Mouse (Mus musculus): ENCODE measurements around the gene Amigo2. TPM values are rescaled to one million over a fixed set of nuclear protein-coding genes. Genes with fewer than 3 reads are reported as not detected.

Gene Amigo2
- total RNA-seq (2014; rRNA removed; ENCODE audit: low replicate concordance) (6.0 and 6.3 TPM in 2 replicates), polyA plus RNA-seq (2015; fragmentation: Nextera tagmentation; extraction: Ambion mirVana) (4.1 and 4.4 TPM in 2 replicates)

- TF ChIP-seq EP300 (IDR thresholded peaks at IDR 0.05; ENCODE audit: low read depth) (no peak), CTCF (IDR thresholded peaks at IDR 0.05; ENCODE audit: low read depth) (no peak)
- peak within 1 kb of the TSS; percentile 84 for H3K4me3 ChIP-seq (ENCODE audit: low read depth, low read length)
- H3K27me3 ChIP-seq (ENCODE audit: control insufficient read depth, insufficient read depth, low read length): peaks cover 28% of the 10 kb centered on the region
- H3K4me2 ChIP-seq (ENCODE audit: low read depth, low read length): peak within 1 kb of the TSS; percentile 95
- H3K9me3 ChIP-seq (replicated peaks; ENCODE audit: control insufficient read depth, low read length): no peaks in the 10 kb centered on the region
- ATAC-seq (ENCODE audit: insufficient read depth, low read depth): peak; percentile 78
- H3K9ac ChIP-seq (replicated peaks; ENCODE audit: low read depth, low read length): peak within 1 kb of the TSS; percentile 79
- peak within 1 kb of the TSS; percentile 85 for H3K27ac ChIP-seq (ENCODE audit: low read depth)
- WGBS: under 1% methylated on average over 78 of the region's 125 CpGs
- no peaks in the 10 kb centered on the region for H3K4me1 ChIP-seq (ENCODE audit: control insufficient read depth, insufficient read depth)
- DNase-seq (ENCODE audit: low spot score): peak; percentile 16
- H3K36me3 ChIP-seq (replicated peaks; ENCODE audit: control insufficient read depth, insufficient read depth, low read length): no peaks in the 10 kb centered on the region
Measured at GRCm38 (mm10) chr15:97246911-97247790, at the start of gene Amigo2, which contains the start of gene Pced1b. Gene Amigo2 (minus strand): TSS chr15:97247287. Gene Pced1b (plus strand): TSS chr15:97247107.

- 65% methylated on average over 21 of the region's 21 CpGs for WGBS
- Histone ChIP-seq H3K27ac (ENCODE audit: low read depth) (no peak overlapping the region), H3K4me3 (ENCODE audit: low read depth, low read length) (no peak overlapping the region), H3K9ac (replicated peaks; ENCODE audit: low read depth, low read length) (no peak overlapping the region), H3K4me2 (ENCODE audit: low read depth, low read length) (no peak overlapping the region), H3K9me3 (replicated peaks; ENCODE audit: control insufficient read depth, low read length) (no peaks in the 10 kb centered on the region), H3K4me1 (ENCODE audit: control insufficient read depth, insufficient read depth) (no peaks in the 10 kb centered on the region), H3K36me3 (replicated peaks; ENCODE audit: control insufficient read depth, insufficient read depth, low read length) (no peaks in the 10 kb centered on the region), H3K27me3 (ENCODE audit: control insufficient read depth, insufficient read depth, low read length) (no peaks in the 10 kb centered on the region)
- no peak for DNase-seq (ENCODE audit: low spot score)
- ATAC-seq (ENCODE audit: insufficient read depth, low read depth): no peak
- no peak for TF ChIP-seq CTCF (IDR thresholded peaks at IDR 0.05; ENCODE audit: low read depth)
Measured at GRCm38 (mm10) chr15:97291291-97292050, 44.4 kb upstream of the Amigo2 start.

- H3K9ac ChIP-seq (replicated peaks; ENCODE audit: low read depth, low read length): no peak overlapping the region
- ATAC-seq (ENCODE audit: insufficient read depth, low read depth): no peak
- H3K27ac ChIP-seq (ENCODE audit: low read depth): no peak overlapping the region
- no peaks in the 10 kb centered on the region for H3K4me1 ChIP-seq (ENCODE audit: control insufficient read depth, insufficient read depth)
- no peak for DNase-seq (ENCODE audit: low spot score)
- TF ChIP-seq CTCF (IDR thresholded peaks at IDR 0.05; ENCODE audit: low read depth): no peak
- no peak for TF ChIP-seq EP300 (IDR thresholded peaks at IDR 0.05; ENCODE audit: low read depth)
- WGBS: 91% methylated on average over 6 of the region's 6 CpGs
- H3K4me3 ChIP-seq (ENCODE audit: low read depth, low read length): no peak overlapping the region
- H3K27me3 ChIP-seq (ENCODE audit: control insufficient read depth, insufficient read depth, low read length): no peaks in the 10 kb centered on the region
- no peaks in the 10 kb centered on the region for H3K36me3 ChIP-seq (replicated peaks; ENCODE audit: control insufficient read depth, insufficient read depth, low read length)
- H3K9me3 ChIP-seq (replicated peaks; ENCODE audit: control insufficient read depth, low read length): no peaks in the 10 kb centered on the region
- H3K4me2 ChIP-seq (ENCODE audit: low read depth, low read length): no peak overlapping the region
Measured at GRCm38 (mm10) chr15:97290351-97290750, 43.3 kb upstream of the Amigo2 start.

- no peaks in the 10 kb centered on the region for H3K36me3 ChIP-seq (replicated peaks; ENCODE audit: control insufficient read depth, insufficient read depth, low read length)
- H3K9ac ChIP-seq (replicated peaks; ENCODE audit: low read depth, low read length): no peak overlapping the region
- H3K4me1 ChIP-seq (ENCODE audit: control insufficient read depth, insufficient read depth): no peaks in the 10 kb centered on the region
- 65% methylated on average over 4 of the region's 4 CpGs for WGBS
- TF ChIP-seq EP300 (IDR thresholded peaks at IDR 0.05; ENCODE audit: low read depth) (no peak), CTCF (IDR thresholded peaks at IDR 0.05; ENCODE audit: low read depth) (no peak)
- no peaks in the 10 kb centered on the region for H3K9me3 ChIP-seq (replicated peaks; ENCODE audit: control insufficient read depth, low read length)
- no peak overlapping the region for H3K4me2 ChIP-seq (ENCODE audit: low read depth, low read length)
- H3K27ac ChIP-seq (ENCODE audit: low read depth): no peak overlapping the region
- no peak for DNase-seq (ENCODE audit: low spot score)
- no peak overlapping the region for H3K4me3 ChIP-seq (ENCODE audit: low read depth, low read length)
- H3K27me3 ChIP-seq (ENCODE audit: control insufficient read depth, insufficient read depth, low read length): no peaks in the 10 kb centered on the region
- no peak for ATAC-seq (ENCODE audit: insufficient read depth, low read depth)
Measured at GRCm38 (mm10) chr15:97289176-97289575, 42.1 kb upstream of the Amigo2 start.

DNA sequence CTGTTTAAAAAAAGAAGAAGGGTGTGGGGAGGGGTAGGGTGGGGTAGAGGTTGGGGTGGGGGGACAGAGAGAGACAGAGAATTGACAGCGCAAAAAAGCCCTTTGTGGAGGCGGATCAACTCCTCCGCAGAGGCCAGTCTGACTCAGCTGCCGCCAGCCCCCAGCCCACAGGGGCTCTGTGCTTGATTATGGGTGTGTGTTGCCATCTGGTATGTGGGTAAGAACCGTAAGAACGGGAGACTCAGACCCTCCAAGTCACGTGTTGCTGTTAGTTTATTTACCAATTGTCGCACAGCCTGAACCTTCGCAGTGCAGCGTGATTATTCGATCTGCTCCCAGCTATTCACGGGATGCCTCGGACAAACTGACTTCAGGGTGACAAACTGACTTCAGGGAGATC, 41.6 kb upstream of the Amigo2 start:
- no peaks in the 10 kb centered on the region for H3K36me3 ChIP-seq (replicated peaks; ENCODE audit: control insufficient read depth, insufficient read depth, low read length)
- DNase-seq (ENCODE audit: low spot score): no peak
- H3K9me3 ChIP-seq (replicated peaks; ENCODE audit: control insufficient read depth, low read length): no peaks in the 10 kb centered on the region
- no peak overlapping the region for H3K9ac ChIP-seq (replicated peaks; ENCODE audit: low read depth, low read length)
- no peak overlapping the region for H3K27ac ChIP-seq (ENCODE audit: low read depth)
- no peak for ATAC-seq (ENCODE audit: insufficient read depth, low read depth)
- no peaks in the 10 kb centered on the region for H3K27me3 ChIP-seq (ENCODE audit: control insufficient read depth, insufficient read depth, low read length)
- 83% methylated on average over 13 of the region's 13 CpGs for WGBS
- H3K4me2 ChIP-seq (ENCODE audit: low read depth, low read length): no peak overlapping the region
- no peaks in the 10 kb centered on the region for H3K4me1 ChIP-seq (ENCODE audit: control insufficient read depth, insufficient read depth)
- TF ChIP-seq EP300 (IDR thresholded peaks at IDR 0.05; ENCODE audit: low read depth) (no peak), CTCF (IDR thresholded peaks at IDR 0.05; ENCODE audit: low read depth) (no peak)
- H3K4me3 ChIP-seq (ENCODE audit: low read depth, low read length): no peak overlapping the region
